In the genomic region with DNA sequence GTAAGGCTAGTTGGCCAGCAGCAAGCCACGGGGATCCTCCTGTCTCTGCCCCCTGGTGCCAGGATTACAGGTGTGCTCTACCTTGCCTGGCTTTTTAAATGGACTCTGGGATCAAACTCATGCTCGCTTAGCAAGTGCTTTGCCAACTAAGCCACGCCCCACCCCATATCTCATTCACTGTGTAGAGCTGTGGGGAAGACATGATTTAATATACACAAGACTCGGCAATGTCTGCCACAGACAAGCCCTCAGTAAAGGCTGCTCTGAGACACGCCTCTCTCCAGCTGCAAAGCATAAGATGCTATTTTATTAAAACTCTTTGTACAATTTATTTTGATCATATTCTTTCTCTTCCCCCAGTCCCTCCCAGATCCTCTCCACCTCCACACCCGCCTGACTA, we compare ENCODE assay signal across 21 mouse cellular contexts.
DNase-seq lines count a peak whose midpoint lies in the region; ATAC-seq and TF ChIP-seq lines count a peak whose summit lies in the region.
"Had no signal": no experiment of that assay in that cellular context is flagged by ENCODE, and none has a peak within 500 bp of the region (broad histone marks: within the 10 kb centered on the region; RNA-seq: fewer than 3 reads in every experiment).

No protein-coding gene starts in this region.

- ATAC-seq in lung, embryonic 14.5 days (ENCODE audit: insufficient read depth) = peak; percentile 54; the same call in 1 of the 2 replicates
- peak; percentile 46 for ATAC-seq in intestine, embryonic 15.5 days
- peak; percentile 45; the same call in 1 of the 2 replicates for ATAC-seq in stomach, embryonic 15.5 days (ENCODE audit: insufficient read depth, low FRiP score, low read depth)
- no peak for ATAC-seq in midbrain, embryonic 11.5 days (ENCODE audit: low FRiP score)

- H3K4me3 ChIP-seq in lung, embryonic 14.5 days (ENCODE audit: low read depth, low read length) = no peak overlapping the region
- no peak overlapping the region for H3K4me3 ChIP-seq in intestine, embryonic 15.5 days (replicated peaks)
- no peak overlapping the region for H3K4me3 ChIP-seq in stomach, embryonic 15.5 days (replicated peaks)
- H3K4me3 ChIP-seq in midbrain, embryonic 11.5 days (ENCODE audit: low read depth, low read length) = no peak overlapping the region
- H3K4me3 ChIP-seq: embryonic facial prominence, embryonic 13.5 days; forebrain, embryonic 12.5 days; heart, adult 2 months; heart, embryonic 15.5 days; hindbrain, embryonic 10.5 days had no signal

- H3K9ac ChIP-seq in lung, embryonic 14.5 days = no peak overlapping the region
- no peak overlapping the region for H3K9ac ChIP-seq in intestine, embryonic 15.5 days
- H3K9ac ChIP-seq in stomach, embryonic 15.5 days = no peak overlapping the region
- H3K9ac ChIP-seq in midbrain, embryonic 11.5 days (ENCODE audit: low read length) = no peak overlapping the region
- H3K9ac ChIP-seq: embryonic facial prominence, embryonic 13.5 days; forebrain, embryonic 12.5 days; heart, embryonic 15.5 days; hindbrain, embryonic 14.5 days had no signal

- peaks cover 23% of the 10 kb centered on the region for H3K4me1 ChIP-seq in lung, embryonic 14.5 days (ENCODE audit: insufficient read depth)
- peaks cover 18% of the 10 kb centered on the region; the same call in 1 of the 2 replicates for H3K4me1 ChIP-seq in intestine, embryonic 15.5 days (replicated peaks)
- 0 out of 2 replicates have a peak, but pooled peaks cover 2% of the 10 kb centered on the region for H3K4me1 ChIP-seq in stomach, embryonic 15.5 days
- no peaks in the 10 kb centered on the region for H3K4me1 ChIP-seq in midbrain, embryonic 11.5 days (ENCODE audit: control insufficient read depth, insufficient read depth, low read length)
- H3K4me1 ChIP-seq: forebrain, embryonic 12.5 days had no signal

- H3K27me3 ChIP-seq in lung, embryonic 14.5 days (ENCODE audit: insufficient read depth, low read length) = no peaks in the 10 kb centered on the region
- H3K27me3 ChIP-seq in intestine, embryonic 15.5 days (replicated peaks) = no peaks in the 10 kb centered on the region
- no peaks in the 10 kb centered on the region for H3K27me3 ChIP-seq in stomach, embryonic 15.5 days (replicated peaks)
- no peaks in the 10 kb centered on the region for H3K27me3 ChIP-seq in midbrain, embryonic 11.5 days (ENCODE audit: control insufficient read depth, insufficient read depth, low read length)
- H3K27me3 ChIP-seq: embryonic facial prominence, embryonic 13.5 days; forebrain, embryonic 12.5 days; heart, embryonic 15.5 days had no signal

- WGBS in lung, embryonic 14.5 days = 51% methylated on average over 6 of the region's 6 CpGs
- 50% methylated on average over 6 of the region's 6 CpGs for WGBS in intestine, embryonic 15.5 days
- 47% methylated on average over 6 of the region's 6 CpGs for WGBS in stomach, embryonic 15.5 days
- 85% methylated on average over 6 of the region's 6 CpGs for WGBS in midbrain, embryonic 11.5 days

- H3K27ac ChIP-seq in lung, embryonic 14.5 days (ENCODE audit: low read depth) = no peak overlapping the region
- peak overlapping the region; percentile 6; the same call in 1 of the 2 replicates for H3K27ac ChIP-seq in intestine, embryonic 15.5 days
- H3K27ac ChIP-seq in stomach, embryonic 15.5 days = no peak overlapping the region
- no peak overlapping the region for H3K27ac ChIP-seq in midbrain, embryonic 11.5 days (ENCODE audit: low read depth, low read length)
- H3K27ac ChIP-seq: embryonic facial prominence, embryonic 13.5 days; forebrain, embryonic 12.5 days; heart, adult 2 months; heart, embryonic 15.5 days; hindbrain, embryonic 10.5 days; hindbrain, embryonic 14.5 days had no signal

- H3K4me2 ChIP-seq in lung, embryonic 14.5 days = no peak overlapping the region
- H3K4me2 ChIP-seq in intestine, embryonic 15.5 days (replicated peaks) = no peak overlapping the region
- no peak overlapping the region for H3K4me2 ChIP-seq in stomach, embryonic 15.5 days
- no peak overlapping the region for H3K4me2 ChIP-seq in midbrain, embryonic 11.5 days
- H3K4me2 ChIP-seq: embryonic facial prominence, embryonic 13.5 days; forebrain, embryonic 12.5 days; heart, embryonic 11.5 days; heart, embryonic 15.5 days; hindbrain, embryonic 14.5 days had no signal

- no peaks in the 10 kb centered on the region for H3K36me3 ChIP-seq in lung, embryonic 14.5 days (ENCODE audit: insufficient read depth)
- no peaks in the 10 kb centered on the region for H3K36me3 ChIP-seq in intestine, embryonic 15.5 days
- H3K36me3 ChIP-seq in stomach, embryonic 15.5 days = no peaks in the 10 kb centered on the region
- no peaks in the 10 kb centered on the region for H3K36me3 ChIP-seq in midbrain, embryonic 11.5 days (ENCODE audit: control insufficient read depth, insufficient read depth, low read length)
- H3K36me3 ChIP-seq: embryonic facial prominence, embryonic 13.5 days; forebrain, embryonic 12.5 days; G1E; heart, embryonic 15.5 days; hindbrain, embryonic 10.5 days had no signal

- peak; percentile 62 for DNase-seq in lung, embryonic 14.5 days
- DNase-seq in lung, postnatal 10 days = no peak
- no peak for DNase-seq in layer of hippocampus, adult 11-12 months (ENCODE audit: low spot score)
- no peak for DNase-seq in cerebellum, postnatal 4 days (ENCODE audit: low spot score in 2 of 2)
- no peak for DNase-seq in midbrain, embryonic 11.5 days (ENCODE audit: low spot score, missing footprints)
- DNase-seq: adrenal gland, postnatal 10 days; cerebellum, adult 11-12 months; cerebellum, adult 9-10 months; cerebellum, postnatal 25 days; gastrocnemius, postnatal 10 days; heart, adult 2 months; heart, postnatal 14 days had no signal

- no peak for TF ChIP-seq CTCF in lung, embryonic 14.5 days (IDR thresholded peaks at IDR 0.05; ENCODE audit: low read depth)

- no peaks in the 10 kb centered on the region for H3K9me3 ChIP-seq in lung, embryonic 14.5 days (ENCODE audit: low read depth, low read length)
- no peaks in the 10 kb centered on the region for H3K9me3 ChIP-seq in intestine, embryonic 15.5 days
- no peaks in the 10 kb centered on the region for H3K9me3 ChIP-seq in stomach, embryonic 15.5 days
- H3K9me3 ChIP-seq in midbrain, embryonic 11.5 days (ENCODE audit: control insufficient read depth, low read length) = no peaks in the 10 kb centered on the region
- H3K9me3 ChIP-seq: embryonic facial prominence, embryonic 13.5 days; forebrain, embryonic 12.5 days; G1E; heart, embryonic 15.5 days; hindbrain, embryonic 10.5 days had no signal
